21 mouse cellular contexts compared by ENCODE assay signal in the genomic region with DNA sequence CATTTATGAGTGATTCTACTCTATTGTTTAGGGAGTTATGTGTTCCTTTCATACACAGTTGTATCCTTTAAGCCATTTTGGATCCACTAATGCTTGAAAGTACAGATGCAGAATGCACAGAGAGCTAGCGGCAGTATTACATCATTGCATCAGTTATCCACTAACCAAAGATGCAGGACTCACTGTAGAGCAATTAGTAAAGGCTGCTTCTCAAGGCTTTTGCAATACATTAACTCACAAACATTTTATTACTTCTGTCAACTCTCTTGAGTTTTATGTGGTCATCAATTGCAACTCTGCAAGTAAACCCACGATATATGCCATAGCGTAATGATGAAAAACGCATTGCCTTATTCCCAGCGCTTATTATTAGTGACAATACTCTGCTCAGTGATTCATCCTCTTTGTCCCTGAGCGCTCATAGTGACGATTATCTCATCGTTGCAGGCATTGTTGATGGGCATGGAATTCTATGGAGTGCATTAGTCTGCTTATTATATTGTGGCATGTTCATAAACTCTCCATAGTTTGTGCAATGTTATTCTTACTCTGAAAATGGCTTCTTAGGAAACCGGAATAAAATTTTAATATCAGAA.
"Had no signal": no experiment of that assay in that cellular context is flagged by ENCODE, and none has a peak within 500 bp of the region (broad histone marks: within the 10 kb centered on the region; RNA-seq: fewer than 3 reads in every experiment).

No protein-coding gene starts in this region.

- H3K36me3 ChIP-seq: limb, embryonic 12.5 days; limb, embryonic 15.5 days; midbrain, embryonic 12.5 days; midbrain, embryonic 15.5 days; stomach, embryonic 15.5 days had no signal

- H3K27me3 ChIP-seq: limb, embryonic 12.5 days; limb, embryonic 15.5 days; midbrain, embryonic 12.5 days; midbrain, embryonic 15.5 days; stomach, embryonic 15.5 days had no signal

- H3K4me1 ChIP-seq: limb, embryonic 15.5 days; midbrain, embryonic 12.5 days; midbrain, embryonic 15.5 days; stomach, embryonic 15.5 days had no signal

- H3K9me3 ChIP-seq: limb, embryonic 12.5 days; limb, embryonic 15.5 days; midbrain, embryonic 12.5 days; midbrain, embryonic 15.5 days; stomach, embryonic 15.5 days had no signal

- H3K4me3 ChIP-seq: limb, embryonic 12.5 days; limb, embryonic 15.5 days; midbrain, embryonic 12.5 days; midbrain, embryonic 15.5 days; myocyte; stomach, embryonic 15.5 days had no signal

- H3K27ac ChIP-seq: limb, embryonic 12.5 days; limb, embryonic 15.5 days; liver, embryonic 14.5 days; macrophage; midbrain, embryonic 12.5 days; midbrain, embryonic 15.5 days; stomach, embryonic 15.5 days had no signal

- DNase-seq: kidney, adult 18-20 months; kidney, adult 9 months; kidney, postnatal 14 days; kidney, postnatal 4 days; left cerebral cortex, postnatal 4 days; liver, postnatal 0 days; lung, embryonic 14.5 days; right cerebral cortex, adult 18-20 months; right cerebral cortex, postnatal 14 days; spleen, adult 18-20 months; thymus, postnatal 25 days had no signal

- ATAC-seq: liver, postnatal 0 days; lung, postnatal 0 days; midbrain, embryonic 15.5 days had no signal

- H3K4me2 ChIP-seq: limb, embryonic 12.5 days; limb, embryonic 15.5 days; liver, embryonic 11.5 days; lung, embryonic 14.5 days; midbrain, embryonic 12.5 days; midbrain, embryonic 15.5 days; stomach, embryonic 15.5 days had no signal

- H3K9ac ChIP-seq: limb, embryonic 12.5 days; limb, embryonic 15.5 days; liver, embryonic 14.5 days; liver, postnatal 0 days; lung, embryonic 14.5 days; midbrain, embryonic 12.5 days; midbrain, embryonic 15.5 days; stomach, embryonic 15.5 days had no signal
